Mouse (Mus musculus): Measurements from ENCODE around the gene Ceacam18. TPM values are rescaled to one million over a fixed set of nuclear protein-coding genes. Genes with fewer than 3 reads are reported as not detected.

Gene Ceacam18
- not detected in 2 replicates for polyA plus RNA-seq (2015; fragmentation: Nextera tagmentation; extraction: Ambion mirVana)

DNA sequence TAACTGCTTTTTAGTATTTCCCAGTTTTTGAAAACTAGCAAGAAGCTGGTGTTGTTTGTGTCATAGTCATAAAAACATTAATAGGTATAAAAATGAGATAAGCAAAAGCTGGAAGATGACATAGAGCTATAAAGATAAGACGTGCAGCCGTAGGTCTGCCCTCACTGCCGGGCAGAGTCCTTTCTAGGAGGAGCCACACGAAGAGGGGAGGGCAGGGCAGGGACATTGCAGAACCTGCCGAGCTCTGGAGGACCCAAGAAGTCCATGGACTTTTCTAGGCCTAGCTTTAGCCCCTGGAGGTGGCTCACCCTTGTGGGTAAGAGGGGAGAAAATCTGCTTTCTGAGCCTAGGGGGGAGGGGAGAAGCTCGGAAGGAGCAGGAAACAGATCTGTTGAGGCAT lies at the start of gene Ceacam18:
Gene Ceacam18 (plus strand): TSS at position 208 of the 400 bp plus-strand sequence.
- no peaks in the 10 kb centered on the region for H3K4me1 ChIP-seq (replicated peaks)
- H3K4me3 ChIP-seq: no peak within 1 kb of the TSS
- H3K9ac ChIP-seq: no peak within 1 kb of the TSS
- 54% methylated on average over 6 of the region's 6 CpGs for WGBS
- H3K9me3 ChIP-seq (replicated peaks): no peaks in the 10 kb centered on the region
- no peak within 1 kb of the TSS for H3K4me2 ChIP-seq
- H3K27ac ChIP-seq: no peak within 1 kb of the TSS
- no peaks in the 10 kb centered on the region for H3K36me3 ChIP-seq
- no peak for ATAC-seq (replicated peaks; ENCODE audit: insufficient number of reproducible peaks, insufficient read depth, low FRiP score, low read depth)
- no peaks in the 10 kb centered on the region for H3K27me3 ChIP-seq

DNA sequence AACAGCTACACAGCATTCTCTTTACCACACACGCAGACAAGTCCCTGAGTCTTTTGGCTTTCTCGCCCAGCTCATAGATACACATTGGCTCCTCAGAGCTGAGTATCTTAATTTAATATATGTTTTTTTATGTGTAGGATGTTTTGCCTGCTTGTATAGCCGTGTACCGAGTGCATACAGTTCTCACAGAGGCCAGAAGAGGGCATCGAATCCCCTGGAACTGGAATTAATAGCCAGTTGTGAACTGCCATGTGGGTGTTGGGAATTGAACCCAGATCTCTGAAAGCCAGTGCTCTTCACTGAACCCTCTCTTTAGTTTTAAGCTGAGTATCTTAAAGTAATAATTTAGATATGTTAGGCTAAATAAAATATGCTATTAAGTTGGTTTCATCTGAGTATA lies 49.7 kb upstream of the Ceacam18 start:
- Histone ChIP-seq H3K27ac (no peak overlapping the region), H3K4me1 (replicated peaks) (peaks cover 19% of the 10 kb centered on the region), H3K9ac (no peak overlapping the region), H3K4me2 (no peak overlapping the region), H3K9me3 (replicated peaks) (no peaks in the 10 kb centered on the region), H3K27me3 (no peaks in the 10 kb centered on the region), H3K36me3 (peaks cover 54% of the 10 kb centered on the region), H3K4me3 (no peak overlapping the region)
- WGBS: 87% methylated on average over 5 of the region's 5 CpGs
- ATAC-seq (replicated peaks; ENCODE audit: insufficient number of reproducible peaks, insufficient read depth, low FRiP score, low read depth): no peak

DNA sequence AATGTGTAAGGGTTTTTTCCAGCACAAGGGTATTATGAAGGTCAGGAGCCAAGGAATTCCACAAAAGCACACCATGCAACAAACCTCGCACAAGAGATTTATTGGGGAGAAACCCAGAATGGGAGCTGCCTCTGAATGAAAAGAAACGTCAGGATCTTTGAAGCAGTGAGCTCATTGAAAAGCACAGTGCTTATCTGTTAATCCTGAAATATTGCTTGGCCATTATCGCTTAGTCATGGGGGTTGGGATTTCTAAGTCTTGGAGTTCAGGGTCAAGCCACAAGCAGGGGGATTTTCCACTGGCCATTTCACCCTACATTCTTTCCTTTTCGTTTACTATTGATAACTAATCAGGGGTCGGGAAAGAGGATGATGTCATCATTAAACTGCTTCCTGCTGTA lies 32.6 kb upstream of the Ceacam18 start:
- 26% methylated on average over 5 of the region's 5 CpGs for WGBS
- Histone ChIP-seq H3K4me1 (replicated peaks) (0 out of 2 replicates have a peak, but pooled peaks cover under 1% of the 10 kb centered on the region), H3K9ac (no peak overlapping the region), H3K27ac (no peak overlapping the region), H3K4me2 (no peak overlapping the region), H3K9me3 (replicated peaks) (no peaks in the 10 kb centered on the region), H3K27me3 (no peaks in the 10 kb centered on the region), H3K36me3 (no peaks in the 10 kb centered on the region), H3K4me3 (no peak overlapping the region)
- ATAC-seq (replicated peaks; ENCODE audit: insufficient number of reproducible peaks, insufficient read depth, low FRiP score, low read depth): no peak

DNA sequence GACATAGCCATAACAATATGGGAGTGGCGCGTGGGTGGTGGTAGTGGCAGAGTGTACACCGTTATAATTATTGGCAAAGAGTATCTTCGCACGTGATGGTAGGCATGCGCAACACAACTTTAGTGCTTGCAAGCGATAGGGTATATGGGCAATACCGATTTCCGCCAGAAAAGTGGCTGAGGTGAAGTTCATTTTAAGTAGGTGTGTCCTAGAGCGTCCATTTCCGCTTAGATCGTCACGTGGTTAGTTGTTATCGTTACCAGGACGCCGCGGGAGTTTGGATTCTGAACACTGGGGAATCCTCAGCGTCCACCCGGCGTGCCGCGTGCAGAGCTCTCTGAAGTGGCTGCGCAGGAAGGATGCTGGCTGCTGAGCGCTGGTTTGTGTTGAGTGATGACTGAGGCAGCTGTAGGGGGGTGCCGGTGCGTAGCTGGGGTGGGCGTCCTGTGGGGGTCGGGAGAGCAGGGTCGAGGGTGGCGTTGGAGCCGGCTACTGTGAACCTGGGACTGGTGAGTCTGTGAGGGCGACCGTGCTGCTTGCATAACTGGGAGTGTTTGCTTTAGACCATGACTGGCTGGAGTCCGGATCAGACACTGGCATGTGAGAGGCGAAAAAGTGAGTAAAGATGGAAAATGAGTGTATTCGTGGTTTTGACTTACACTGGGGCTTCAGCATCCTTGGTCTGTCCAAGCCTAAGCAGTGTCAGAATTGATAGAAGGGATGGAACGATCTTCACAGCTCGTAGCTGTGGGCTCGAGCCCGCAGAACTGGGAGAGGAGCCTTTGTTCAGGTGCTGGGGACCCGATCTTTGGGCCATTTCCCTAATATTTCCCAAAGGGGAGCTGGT lies 27.4 kb upstream of the Ceacam18 start, which contains the start of gene Zfp819:
Gene Zfp819 (plus strand): TSS at position 274 of the 847 bp plus-strand sequence.
- 15% methylated on average over 41 of the region's 41 CpGs for WGBS
- H3K4me1 ChIP-seq (replicated peaks): peaks cover 7% of the 10 kb centered on the region
- ATAC-seq (replicated peaks; ENCODE audit: insufficient number of reproducible peaks, insufficient read depth, low FRiP score, low read depth): peak; percentile 75; the same call in 1 of the 2 replicates
- no peak within 1 kb of the TSS for H3K27ac ChIP-seq
- H3K36me3 ChIP-seq: no peaks in the 10 kb centered on the region
- H3K27me3 ChIP-seq: no peaks in the 10 kb centered on the region
- no peak within 1 kb of the TSS for H3K9ac ChIP-seq
- H3K4me3 ChIP-seq: peak within 1 kb of the TSS; percentile 28
- no peaks in the 10 kb centered on the region for H3K9me3 ChIP-seq (replicated peaks)
- peak within 1 kb of the TSS; percentile 54 for H3K4me2 ChIP-seq

DNA sequence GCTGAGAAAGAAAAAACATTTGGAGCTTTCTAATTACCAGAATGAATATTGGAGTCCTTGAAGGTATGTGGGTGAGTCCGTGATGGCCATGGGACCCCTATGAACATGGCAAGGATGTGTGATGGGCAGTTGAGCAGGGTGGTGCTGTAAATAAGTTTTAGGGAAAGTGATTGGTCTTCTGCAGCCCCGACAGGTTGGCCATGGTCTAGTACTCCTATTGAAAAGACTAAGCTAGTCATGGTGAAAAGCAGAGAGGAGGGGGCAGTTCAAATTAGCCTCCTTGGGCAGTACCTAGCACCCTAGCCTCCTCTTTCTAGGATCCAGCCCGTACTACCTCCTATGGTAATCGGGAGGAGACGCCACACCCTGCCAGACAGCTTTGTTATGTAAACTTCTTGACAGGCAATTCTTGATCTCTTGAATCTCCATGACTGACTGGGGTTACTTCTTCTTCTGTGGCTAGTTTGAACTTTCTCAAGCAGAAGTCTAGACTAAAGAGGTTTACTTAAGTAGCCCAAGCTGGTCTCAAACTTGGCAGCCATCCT lies 26.7 kb upstream of the Ceacam18 start:
- Histone ChIP-seq H3K4me1 (replicated peaks) (peaks cover 7% of the 10 kb centered on the region), H3K27me3 (no peaks in the 10 kb centered on the region), H3K4me3 (no peak overlapping the region), H3K27ac (no peak overlapping the region), H3K9me3 (replicated peaks) (no peaks in the 10 kb centered on the region), H3K4me2 (0 out of 2 replicates have a peak overlapping the region, but pooled peaks have one; percentile 54), H3K9ac (no peak overlapping the region), H3K36me3 (no peaks in the 10 kb centered on the region)
- WGBS: 46% methylated on average over 5 of the region's 5 CpGs
- no peak for ATAC-seq (replicated peaks; ENCODE audit: insufficient number of reproducible peaks, insufficient read depth, low FRiP score, low read depth)

DNA sequence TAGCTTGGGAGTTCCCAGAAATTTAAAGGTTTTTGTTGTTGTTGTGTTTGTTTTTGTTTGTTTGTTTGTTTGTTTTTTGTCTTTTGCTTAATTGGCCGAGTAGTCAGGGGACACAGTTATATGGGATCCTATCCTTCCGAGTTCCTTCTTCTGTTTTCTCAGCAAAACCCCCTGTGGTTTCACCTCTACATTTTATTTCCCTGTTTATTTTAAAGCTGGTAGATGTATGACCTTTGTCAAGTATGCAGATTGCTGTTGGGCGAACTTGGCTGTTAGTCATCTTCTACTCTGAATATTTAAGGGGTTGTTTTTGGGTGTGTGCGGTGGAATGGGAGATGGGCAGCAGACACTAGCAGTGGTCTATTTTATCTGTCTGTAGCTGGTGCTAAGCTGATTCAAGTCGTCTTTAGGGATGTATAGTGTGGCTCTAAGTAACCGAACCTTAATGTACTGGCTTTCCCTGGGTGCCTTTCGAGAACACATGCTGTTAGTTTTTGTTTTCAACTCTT lies 26.1 kb upstream of the Ceacam18 start:
- Histone ChIP-seq H3K4me2 (no peak overlapping the region), H3K36me3 (no peaks in the 10 kb centered on the region), H3K27ac (no peak overlapping the region), H3K4me1 (replicated peaks) (peaks cover 7% of the 10 kb centered on the region), H3K4me3 (no peak overlapping the region), H3K9me3 (replicated peaks) (no peaks in the 10 kb centered on the region), H3K27me3 (no peaks in the 10 kb centered on the region), H3K9ac (no peak overlapping the region)
- ATAC-seq (replicated peaks; ENCODE audit: insufficient number of reproducible peaks, insufficient read depth, low FRiP score, low read depth): no peak
- WGBS: 65% methylated on average over 7 of the region's 7 CpGs

DNA sequence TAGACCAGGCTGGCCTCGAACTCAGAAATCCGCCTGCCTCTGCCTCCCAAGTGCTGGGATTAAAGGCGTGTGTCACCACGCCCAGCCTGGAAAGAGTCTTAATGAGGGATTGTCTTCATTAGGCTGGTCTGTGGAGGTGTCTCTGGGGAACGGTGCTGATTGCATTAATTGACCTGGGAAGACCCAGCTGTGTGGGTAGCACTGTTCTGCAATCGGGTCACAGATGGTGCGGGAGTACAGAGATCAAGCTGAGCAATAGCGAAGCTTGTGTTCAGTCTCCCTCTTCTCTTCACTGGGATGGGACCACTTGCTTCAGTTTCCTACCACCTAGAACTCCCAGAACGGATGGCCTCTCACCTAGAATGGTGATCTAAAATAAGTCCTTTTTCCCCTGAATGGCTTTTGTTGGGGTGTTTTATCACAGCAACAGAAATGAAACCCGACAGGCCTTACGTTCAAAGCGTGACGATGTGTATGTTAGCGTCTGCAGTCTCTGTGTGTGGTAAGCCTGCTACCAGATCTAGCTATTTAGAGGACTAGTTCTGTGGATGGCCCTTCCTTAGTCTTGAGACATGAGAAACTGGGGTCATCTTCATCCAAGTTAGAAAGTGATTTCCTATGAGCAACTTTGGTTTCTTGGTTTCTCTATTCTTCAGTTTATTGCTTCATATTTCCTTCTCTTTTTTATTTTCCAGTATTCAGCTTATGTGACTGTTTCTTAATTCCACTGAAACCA lies 20.5 kb upstream of the Ceacam18 start:
- Histone ChIP-seq H3K4me3 (no peak overlapping the region), H3K4me2 (no peak overlapping the region), H3K9ac (no peak overlapping the region), H3K27ac (no peak overlapping the region), H3K9me3 (replicated peaks) (no peaks in the 10 kb centered on the region), H3K27me3 (no peaks in the 10 kb centered on the region), H3K36me3 (no peaks in the 10 kb centered on the region), H3K4me1 (replicated peaks) (no peaks in the 10 kb centered on the region)
- ATAC-seq (replicated peaks; ENCODE audit: insufficient number of reproducible peaks, insufficient read depth, low FRiP score, low read depth): no peak
- WGBS: 84% methylated on average over 14 of the region's 14 CpGs

DNA sequence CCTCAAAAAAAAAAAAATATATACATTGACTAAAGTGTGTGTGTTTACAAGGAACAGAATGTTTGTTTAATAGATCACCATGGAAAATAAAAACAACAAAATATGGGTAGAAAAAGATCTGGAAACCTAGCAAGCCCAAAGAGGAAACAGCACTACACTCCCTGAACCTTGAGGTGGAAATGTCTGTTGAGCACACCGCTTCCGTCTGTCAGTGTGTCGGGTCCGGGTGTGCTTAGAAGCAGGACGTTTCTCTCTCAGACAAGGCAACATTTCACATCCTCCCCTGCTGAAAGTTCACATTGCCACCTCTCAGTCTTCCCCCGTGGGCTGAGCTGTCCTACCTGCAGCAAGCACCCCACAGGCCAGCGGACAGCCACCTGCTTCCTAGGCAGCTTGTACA lies 11.6 kb upstream of the Ceacam18 start:
- ATAC-seq (replicated peaks; ENCODE audit: insufficient number of reproducible peaks, insufficient read depth, low FRiP score, low read depth): no peak
- H3K27ac ChIP-seq: no peak overlapping the region
- WGBS: 66% methylated on average over 7 of the region's 7 CpGs

DNA sequence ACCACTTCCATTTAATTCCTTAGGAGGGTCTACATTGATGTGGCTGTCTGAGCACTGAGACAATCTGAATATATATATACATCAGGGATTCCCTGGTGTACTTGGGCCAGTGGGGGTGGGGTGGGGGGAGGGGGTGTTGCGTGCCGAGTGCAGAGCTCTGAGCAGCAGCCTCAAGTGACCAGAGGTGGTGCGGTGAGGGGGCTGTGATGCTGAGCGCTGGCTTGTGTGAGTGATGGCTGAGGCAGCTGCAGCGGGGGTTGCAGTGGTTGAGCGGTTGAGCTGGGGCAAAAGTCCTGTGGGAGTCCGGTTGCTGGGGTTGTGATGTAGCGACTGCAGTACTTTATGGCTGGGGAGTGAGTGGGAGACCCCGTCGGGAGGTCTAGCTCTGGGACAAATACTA lies 10.7 kb upstream of the Ceacam18 start:
- WGBS: 17% methylated on average over 10 of the region's 10 CpGs
- no peaks in the 10 kb centered on the region for H3K9me3 ChIP-seq (replicated peaks)
- no peak overlapping the region for H3K4me2 ChIP-seq
- no peak overlapping the region for H3K27ac ChIP-seq
- H3K27me3 ChIP-seq: no peaks in the 10 kb centered on the region
- no peaks in the 10 kb centered on the region for H3K4me1 ChIP-seq (replicated peaks)
- H3K9ac ChIP-seq: no peak overlapping the region
- H3K4me3 ChIP-seq: no peak overlapping the region
- no peak for ATAC-seq (replicated peaks; ENCODE audit: insufficient number of reproducible peaks, insufficient read depth, low FRiP score, low read depth)
- H3K36me3 ChIP-seq: no peaks in the 10 kb centered on the region

More for the DNA sequence above, 11.6 kb upstream of the Ceacam18 start:
- Histone ChIP-seq H3K4me1 (replicated peaks) (no peaks in the 10 kb centered on the region), H3K4me2 (no peak overlapping the region), H3K36me3 (no peaks in the 10 kb centered on the region), H3K9ac (no peak overlapping the region), H3K4me3 (no peak overlapping the region), H3K9me3 (replicated peaks) (no peaks in the 10 kb centered on the region), H3K27me3 (no peaks in the 10 kb centered on the region)

DNA sequence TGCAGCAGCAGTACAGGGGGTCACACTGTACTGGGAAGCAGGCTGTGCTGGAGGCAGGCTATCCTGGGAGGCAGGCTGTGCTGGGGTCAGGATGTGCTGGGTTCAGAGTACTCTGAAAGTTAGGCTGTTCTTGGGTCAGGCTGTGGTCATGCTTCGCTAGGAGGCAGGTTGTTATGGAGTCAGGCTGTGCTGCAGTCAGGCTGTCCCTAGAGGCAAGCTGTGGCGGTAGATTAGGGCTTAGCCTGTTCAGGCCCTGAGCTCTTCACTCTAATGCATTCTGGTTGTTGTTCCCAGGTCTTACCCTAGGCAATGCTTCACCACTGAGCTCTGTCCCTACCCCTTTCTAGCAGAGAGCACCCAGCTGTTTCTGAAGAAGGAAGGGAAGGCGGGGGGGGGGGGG lies 9.4 kb upstream of the Ceacam18 start:
- H3K27ac ChIP-seq: no peak overlapping the region
- ATAC-seq (replicated peaks; ENCODE audit: insufficient number of reproducible peaks, insufficient read depth, low FRiP score, low read depth): no peak
- H3K4me2 ChIP-seq: no peak overlapping the region
- WGBS: 65% methylated on average over 3 of the region's 3 CpGs
- H3K9ac ChIP-seq: no peak overlapping the region
- H3K9me3 ChIP-seq (replicated peaks): no peaks in the 10 kb centered on the region
- H3K27me3 ChIP-seq: no peaks in the 10 kb centered on the region
- no peaks in the 10 kb centered on the region for H3K36me3 ChIP-seq
- no peak overlapping the region for H3K4me3 ChIP-seq
- no peaks in the 10 kb centered on the region for H3K4me1 ChIP-seq (replicated peaks)

DNA sequence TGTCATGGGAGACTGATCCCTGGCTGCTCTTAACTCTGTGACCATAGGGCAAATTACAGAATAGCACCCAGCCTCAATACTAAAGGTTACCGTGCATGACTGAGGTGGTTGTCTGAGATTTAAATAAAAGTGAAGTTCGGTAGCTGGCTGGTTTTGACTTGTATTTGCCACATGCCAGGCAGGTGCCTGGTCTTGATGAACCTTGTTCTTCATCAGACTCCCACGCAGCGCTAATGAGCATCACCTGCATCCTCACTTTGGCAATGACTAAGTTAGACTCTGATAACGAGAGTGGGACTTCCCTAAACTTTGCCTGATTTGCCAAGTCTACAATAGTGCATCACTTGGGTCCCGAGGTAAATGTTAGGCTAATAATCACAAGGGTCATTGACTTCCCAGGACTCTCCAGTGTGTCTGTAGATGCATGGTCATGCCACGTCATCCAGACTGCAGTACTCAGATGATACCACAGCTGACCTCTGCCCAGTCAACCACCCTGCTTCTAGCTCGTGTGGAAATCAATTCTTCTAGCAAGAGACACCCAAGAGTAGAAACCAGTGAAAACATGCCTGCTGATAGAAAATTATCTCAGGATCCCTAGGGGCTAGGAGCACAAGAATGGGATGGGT lies 8.6 kb upstream of the Ceacam18 start:
- no peak overlapping the region for H3K9ac ChIP-seq
- no peak overlapping the region for H3K4me3 ChIP-seq

More for the DNA sequence above, 8.6 kb upstream of the Ceacam18 start:
- no peak overlapping the region for H3K27ac ChIP-seq
- no peaks in the 10 kb centered on the region for H3K27me3 ChIP-seq
- no peak for ATAC-seq (replicated peaks; ENCODE audit: insufficient number of reproducible peaks, insufficient read depth, low FRiP score, low read depth)
- no peak overlapping the region for H3K4me2 ChIP-seq
- H3K4me1 ChIP-seq (replicated peaks): no peaks in the 10 kb centered on the region
- WGBS: 74% methylated on average over 8 of the region's 8 CpGs
- no peaks in the 10 kb centered on the region for H3K9me3 ChIP-seq (replicated peaks)
- H3K36me3 ChIP-seq: no peaks in the 10 kb centered on the region

All from heart, embryonic 15.5 days (tissue).